Mouse (Mus musculus): ENCODE results near the gene 4930438A08Rik.

GRCm38 (mm10) chr11:58249203-58249981 lies 25.2 kb upstream of the 4930438A08Rik start:
- no peak for TF ChIP-seq CTCF (IDR thresholded peaks at IDR 0.05; ENCODE audit: extremely low read depth, insufficient read depth, insufficient read length, insufficient replicate concordance)
- TF ChIP-seq POLR2A (IDR thresholded peaks at IDR 0.05; ENCODE audit: low read depth, low read length) = no peak
